Mouse (Mus musculus): Measurements from ENCODE around the gene Apoa1.
A peak's percentile ranks its signal among the peaks of the same experiment; 100 is the strongest.

Gene Apoa1

GRCm38 (mm10) chr9:46206834-46207500 lies 21.4 kb upstream of the Apoa1 start:
- no peak for TF ChIP-seq GATA4 (IDR thresholded peaks at IDR 0.05; ENCODE audit: insufficient replicate concordance, low read length)

DNA sequence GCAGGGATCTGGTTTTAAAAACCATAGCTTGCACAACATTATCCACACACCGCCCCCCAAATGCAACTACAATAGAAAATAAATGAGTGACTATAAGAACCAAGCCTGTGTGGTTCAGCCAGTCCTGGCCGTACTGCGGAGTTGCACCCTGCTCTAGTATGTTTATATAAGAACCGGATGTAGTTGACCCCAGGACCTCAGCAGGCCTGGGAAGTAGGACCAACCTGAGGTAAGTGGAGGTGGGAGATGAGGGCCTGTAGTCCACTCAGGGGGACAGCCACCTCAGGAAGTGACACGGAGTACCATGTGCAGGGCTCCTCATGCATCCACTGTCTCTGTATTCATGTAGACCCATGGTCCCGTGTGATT lies 20.9 kb upstream of the Apoa1 start:
- no peak for TF ChIP-seq GATA4 (IDR thresholded peaks at IDR 0.05; ENCODE audit: insufficient replicate concordance, low read length)

GRCm38 (mm10) chr9:46208401-46208974 lies 19.9 kb upstream of the Apoa1 start:
- no peak for TF ChIP-seq GATA4 (IDR thresholded peaks at IDR 0.05; ENCODE audit: insufficient replicate concordance, low read length)

DNA sequence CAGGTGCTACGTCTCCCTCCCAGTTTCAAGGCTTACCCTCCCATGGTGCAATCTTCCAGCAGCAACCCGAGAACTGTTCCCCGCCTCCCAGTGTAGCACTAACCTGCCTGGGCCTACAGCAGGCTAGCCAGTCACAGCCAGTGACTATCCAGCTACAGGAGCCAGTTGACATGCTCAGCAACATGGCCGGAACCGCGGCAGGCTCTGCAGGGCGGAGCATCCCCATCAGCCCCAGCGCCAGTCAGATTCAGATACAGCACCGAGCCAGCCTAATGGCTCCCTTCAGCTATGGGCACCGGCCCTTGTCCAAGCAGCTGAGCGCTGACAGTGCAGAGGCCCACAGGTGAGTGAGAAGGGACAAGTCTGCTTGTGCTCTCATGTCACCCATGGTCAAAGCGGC lies 17.9 kb upstream of the Apoa1 start:
- no peak for TF ChIP-seq GATA4 (IDR thresholded peaks at IDR 0.05; ENCODE audit: insufficient replicate concordance, low read length)

DNA sequence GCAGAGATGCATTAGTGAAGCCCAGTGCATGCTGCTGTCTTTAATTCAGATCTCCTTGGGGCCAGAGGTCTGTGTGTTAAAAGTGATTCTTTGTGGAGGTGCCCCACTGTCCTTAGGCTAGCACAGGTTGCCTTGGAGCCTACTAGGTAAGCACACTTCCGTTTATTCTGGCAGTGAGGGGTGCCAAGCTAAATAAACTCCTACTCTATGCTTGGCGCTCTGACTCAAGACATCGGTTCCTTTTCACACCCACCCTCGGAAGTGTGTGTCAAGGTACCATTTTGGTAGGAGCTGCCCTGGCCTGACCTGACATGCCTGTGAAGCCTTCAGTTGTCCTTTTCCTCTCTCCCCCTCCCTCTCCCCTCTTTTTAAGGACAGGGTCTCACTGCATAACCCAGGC lies 14.1 kb upstream of the Apoa1 start:
- TF ChIP-seq GATA4 (IDR thresholded peaks at IDR 0.05; ENCODE audit: insufficient replicate concordance, low read length) = no peak

- TF ChIP-seq GATA4 (IDR thresholded peaks at IDR 0.05; ENCODE audit: insufficient replicate concordance, low read length) = no peak
Observed at GRCm38 (mm10) chr9:46214946-46215337, 13.4 kb upstream of the Apoa1 start.

GRCm38 (mm10) chr9:46215338-46216322 lies 12.8 kb upstream of the Apoa1 start:
- no peak for TF ChIP-seq GATA4 (IDR thresholded peaks at IDR 0.05; ENCODE audit: insufficient replicate concordance, low read length)

DNA sequence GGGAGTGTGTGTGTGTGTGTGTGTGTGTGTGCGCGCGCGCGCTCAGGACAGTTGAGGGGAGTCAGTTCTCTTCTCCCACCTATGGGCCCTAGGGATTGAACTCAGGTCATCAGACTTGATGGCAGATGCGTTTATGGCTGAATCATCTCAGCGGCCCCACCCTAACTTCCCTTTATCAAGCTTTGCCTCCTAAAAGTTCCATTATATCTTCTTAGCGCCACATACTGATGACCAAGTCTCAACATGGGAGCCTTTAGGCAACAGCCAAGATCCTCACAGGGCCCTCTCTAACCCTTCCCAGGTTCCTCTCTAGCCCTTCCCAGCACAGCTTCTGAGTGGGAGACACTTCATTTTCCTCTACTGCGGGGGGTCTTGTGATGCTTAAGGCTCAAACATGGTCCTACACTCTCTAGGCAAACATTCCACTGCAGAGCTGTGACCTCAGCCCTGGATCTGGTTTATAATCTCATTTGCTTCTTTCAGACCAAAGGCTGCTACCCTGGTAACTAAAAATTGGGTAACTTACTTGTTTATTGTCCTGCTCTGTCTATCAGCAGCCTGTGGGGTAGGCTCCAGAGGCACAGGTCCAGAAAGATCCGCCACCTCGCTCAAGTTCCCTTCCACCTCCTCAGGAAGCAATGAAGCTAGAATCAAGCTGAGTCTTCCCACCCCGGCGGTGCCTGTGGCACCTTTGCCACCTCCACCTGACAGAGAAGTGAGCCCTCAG lies 11.5 kb upstream of the Apoa1 start:
- TF ChIP-seq GATA4 (IDR thresholded peaks at IDR 0.05; ENCODE audit: insufficient replicate concordance, low read length) = peak; percentile 63; the same call in 1 of the 2 replicates

GRCm38 (mm10) chr9:46218176-46218575 lies 10.2 kb upstream of the Apoa1 start:
- TF ChIP-seq GATA4 (IDR thresholded peaks at IDR 0.05; ENCODE audit: insufficient replicate concordance, low read length) = no peak

DNA sequence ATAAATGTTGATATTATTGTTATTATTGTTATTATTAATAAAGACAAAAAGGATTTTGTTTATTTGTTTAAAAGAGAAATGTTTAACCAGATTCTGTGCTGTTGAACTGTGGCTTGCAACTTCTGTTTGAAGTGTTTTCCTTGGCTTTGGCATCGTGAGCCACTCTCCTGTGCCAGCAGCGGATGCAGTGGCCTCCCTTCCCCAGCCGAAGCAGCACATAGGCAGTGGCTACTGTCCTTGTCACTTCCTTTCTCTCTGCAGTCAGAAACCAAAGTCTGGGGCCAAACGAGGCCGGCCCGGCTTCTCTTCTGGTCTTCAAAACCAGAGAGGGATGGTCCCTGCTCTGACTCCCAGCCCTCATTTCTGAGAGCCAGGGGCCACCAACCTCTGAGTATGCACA lies 5.3 kb upstream of the Apoa1 start:
- no peak for TF ChIP-seq GATA4 (IDR thresholded peaks at IDR 0.05; ENCODE audit: insufficient replicate concordance, low read length)

- no peak for TF ChIP-seq GATA4 (IDR thresholded peaks at IDR 0.05; ENCODE audit: insufficient replicate concordance, low read length)
Observed at GRCm38 (mm10) chr9:46224101-46224500, 4.3 kb upstream of the Apoa1 start.

- TF ChIP-seq GATA4 (IDR thresholded peaks at IDR 0.05; ENCODE audit: insufficient replicate concordance, low read length) = no peak
Observed at GRCm38 (mm10) chr9:46224945-46225660, 3.3 kb upstream of the Apoa1 start.

DNA sequence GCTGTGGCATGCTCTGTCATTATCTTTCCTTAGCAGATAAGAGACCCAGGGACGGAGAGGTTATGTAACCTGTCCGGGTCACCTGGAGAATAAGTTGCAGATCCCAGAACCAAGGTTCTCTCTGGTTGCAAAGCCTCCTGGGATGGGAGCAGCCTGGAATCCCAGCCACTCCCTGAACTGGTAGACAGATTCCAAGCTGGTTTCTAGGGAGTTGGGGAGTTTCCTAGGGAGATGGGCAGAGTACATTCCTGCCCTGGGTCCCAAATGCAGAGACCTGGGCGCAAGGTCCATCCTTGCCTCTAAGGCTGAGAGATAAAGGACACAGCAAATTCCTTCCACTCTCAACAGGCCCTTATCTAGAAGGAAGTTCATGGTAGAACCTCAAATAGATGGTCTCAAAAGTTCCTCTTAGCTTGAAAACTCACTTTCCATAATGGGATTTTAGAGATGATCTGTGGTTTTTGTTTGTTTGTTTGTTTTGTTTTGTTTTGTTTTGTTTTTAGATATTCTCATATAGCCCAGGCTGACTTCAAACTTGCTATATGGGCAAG lies 1.2 kb upstream of the Apoa1 start:
- no peak for TF ChIP-seq GATA4 (IDR thresholded peaks at IDR 0.05; ENCODE audit: insufficient replicate concordance, low read length)

All from liver, adult (tissue).